Mouse (Mus musculus): Measurements from ENCODE around the gene Eci3. TPM values are rescaled to one million over a fixed set of nuclear protein-coding genes. Genes with fewer than 3 reads are reported as not detected.
"Not testable (repeated sequence)": the region's sequence is repeated elsewhere in the genome, so short reads cannot be mapped to it uniquely, and the experiment has no call there.

Eci3 gene
- polyA plus RNA-seq, 1 experiment from 2014 or later, result 0.88 TPM

GRCm38 (mm10) chr13:34978635-34979034 lies 15.0 kb upstream of the Eci3 start:
- H3K4me1 ChIP-seq (ENCODE audit: control insufficient read depth, insufficient read depth, low read length); H3K4me3 ChIP-seq (ENCODE audit: low read depth, low read length); H3K4me2 ChIP-seq (ENCODE audit: low read depth, low read length); ATAC-seq (replicated peaks; ENCODE audit: insufficient number of reproducible peaks, low FRiP score, low TSS enrichment, low read depth); H3K36me3 ChIP-seq (replicated peaks; ENCODE audit: control insufficient read depth, insufficient read depth, low read depth, low read length); H3K9ac ChIP-seq (replicated peaks; ENCODE audit: low read length); H3K27me3 ChIP-seq (ENCODE audit: control insufficient read depth, insufficient read depth, low read length); H3K9me3 ChIP-seq (replicated peaks; ENCODE audit: control insufficient read depth, low read length); DNase-seq (ENCODE audit: low spot score); H3K27ac ChIP-seq (replicated peaks; ENCODE audit: low read depth, low read length): not testable (repeated sequence)
- 70% methylated on average over 5 of the region's 5 CpGs for WGBS

GRCm38 (mm10) chr13:34977410-34977809 lies 13.8 kb upstream of the Eci3 start:
- Histone ChIP-seq H3K9ac (replicated peaks; ENCODE audit: low read length) (no peak overlapping the region), H3K4me1 (ENCODE audit: control insufficient read depth, insufficient read depth, low read length) (no peaks in the 10 kb centered on the region), H3K4me2 (ENCODE audit: low read depth, low read length) (no peak overlapping the region), H3K27me3 (ENCODE audit: control insufficient read depth, insufficient read depth, low read length) (no peaks in the 10 kb centered on the region), H3K9me3 (replicated peaks; ENCODE audit: control insufficient read depth, low read length) (no peaks in the 10 kb centered on the region), H3K4me3 (ENCODE audit: low read depth, low read length) (no peak overlapping the region), H3K36me3 (replicated peaks; ENCODE audit: control insufficient read depth, insufficient read depth, low read depth, low read length) (peaks cover 2% of the 10 kb centered on the region), H3K27ac (replicated peaks; ENCODE audit: low read depth, low read length) (no peak overlapping the region)
- WGBS, result 89% methylated on average over 3 of the region's 3 CpGs
- ATAC-seq (replicated peaks; ENCODE audit: insufficient number of reproducible peaks, low FRiP score, low TSS enrichment, low read depth), result no peak
- no peak for DNase-seq (ENCODE audit: low spot score)

GRCm38 (mm10) chr13:34976116-34976515 lies 12.5 kb upstream of the Eci3 start:
- no peak overlapping the region for H3K4me2 ChIP-seq (ENCODE audit: low read depth, low read length)
- no peaks in the 10 kb centered on the region for H3K27me3 ChIP-seq (ENCODE audit: control insufficient read depth, insufficient read depth, low read length)
- H3K36me3 ChIP-seq (replicated peaks; ENCODE audit: control insufficient read depth, insufficient read depth, low read depth, low read length), result peaks cover 2% of the 10 kb centered on the region
- no peaks in the 10 kb centered on the region for H3K9me3 ChIP-seq (replicated peaks; ENCODE audit: control insufficient read depth, low read length)
- no peak overlapping the region for H3K27ac ChIP-seq (replicated peaks; ENCODE audit: low read depth, low read length)
- ATAC-seq (replicated peaks; ENCODE audit: insufficient number of reproducible peaks, low FRiP score, low TSS enrichment, low read depth) (no peak), DNase-seq (ENCODE audit: low spot score) (no peak)
- no peak overlapping the region for H3K9ac ChIP-seq (replicated peaks; ENCODE audit: low read length)
- WGBS, result 96% methylated on average over 4 of the region's 4 CpGs
- no peaks in the 10 kb centered on the region for H3K4me1 ChIP-seq (ENCODE audit: control insufficient read depth, insufficient read depth, low read length)
- H3K4me3 ChIP-seq (ENCODE audit: low read depth, low read length), result no peak overlapping the region

GRCm38 (mm10) chr13:34973770-34974169 lies 10.2 kb upstream of the Eci3 start:
- Histone ChIP-seq H3K36me3 (replicated peaks; ENCODE audit: control insufficient read depth, insufficient read depth, low read depth, low read length) (peaks cover 2% of the 10 kb centered on the region; the same call in 1 of the 2 replicates), H3K27ac (replicated peaks; ENCODE audit: low read depth, low read length) (no peak overlapping the region), H3K4me3 (ENCODE audit: low read depth, low read length) (no peak overlapping the region), H3K4me1 (ENCODE audit: control insufficient read depth, insufficient read depth, low read length) (no peaks in the 10 kb centered on the region), H3K9me3 (replicated peaks; ENCODE audit: control insufficient read depth, low read length) (no peaks in the 10 kb centered on the region), H3K4me2 (ENCODE audit: low read depth, low read length) (no peak overlapping the region), H3K9ac (replicated peaks; ENCODE audit: low read length) (no peak overlapping the region), H3K27me3 (ENCODE audit: control insufficient read depth, insufficient read depth, low read length) (no peaks in the 10 kb centered on the region)
- DNase-seq (ENCODE audit: low spot score), result peak; percentile 6
- WGBS, result 40% methylated on average over 1 of the region's 1 CpGs
- ATAC-seq (replicated peaks; ENCODE audit: insufficient number of reproducible peaks, low FRiP score, low TSS enrichment, low read depth), result no peak

GRCm38 (mm10) chr13:34973149-34973548 lies 9.5 kb upstream of the Eci3 start:
- Histone ChIP-seq H3K36me3 (replicated peaks; ENCODE audit: control insufficient read depth, insufficient read depth, low read depth, low read length) (0 out of 2 replicates have a peak, but pooled peaks cover 1% of the 10 kb centered on the region), H3K27ac (replicated peaks; ENCODE audit: low read depth, low read length) (no peak overlapping the region), H3K9ac (replicated peaks; ENCODE audit: low read length) (no peak overlapping the region), H3K4me3 (ENCODE audit: low read depth, low read length) (no peak overlapping the region), H3K4me2 (ENCODE audit: low read depth, low read length) (no peak overlapping the region), H3K27me3 (ENCODE audit: control insufficient read depth, insufficient read depth, low read length) (no peaks in the 10 kb centered on the region), H3K4me1 (ENCODE audit: control insufficient read depth, insufficient read depth, low read length) (no peaks in the 10 kb centered on the region), H3K9me3 (replicated peaks; ENCODE audit: control insufficient read depth, low read length) (no peaks in the 10 kb centered on the region)
- DNase-seq (ENCODE audit: low spot score) (peak; percentile 53), ATAC-seq (replicated peaks; ENCODE audit: insufficient number of reproducible peaks, low FRiP score, low TSS enrichment, low read depth) (no peak)
- 53% methylated on average over 1 of the region's 1 CpGs for WGBS

DNA sequence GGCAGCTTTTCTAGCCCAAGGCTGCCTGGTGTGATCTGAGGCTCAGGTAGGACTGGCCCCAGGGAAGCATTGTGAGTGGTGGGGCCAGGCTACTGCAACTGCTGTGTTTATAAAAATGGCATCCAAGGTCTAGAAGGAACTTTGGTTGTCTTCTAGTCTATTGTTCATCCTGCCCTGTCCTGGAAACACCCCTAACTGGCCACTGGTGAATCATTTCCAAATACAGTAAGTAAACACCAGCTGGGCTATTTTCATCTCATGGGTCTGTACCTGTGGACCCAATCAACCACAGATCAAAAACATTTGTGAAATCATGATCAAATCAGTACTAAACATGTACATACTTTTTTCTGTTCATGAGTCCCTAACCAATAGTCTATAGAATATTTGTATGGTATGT lies 8.8 kb upstream of the Eci3 start:
- H3K4me3 ChIP-seq (ENCODE audit: low read depth, low read length), result not testable (repeated sequence)

DNA sequence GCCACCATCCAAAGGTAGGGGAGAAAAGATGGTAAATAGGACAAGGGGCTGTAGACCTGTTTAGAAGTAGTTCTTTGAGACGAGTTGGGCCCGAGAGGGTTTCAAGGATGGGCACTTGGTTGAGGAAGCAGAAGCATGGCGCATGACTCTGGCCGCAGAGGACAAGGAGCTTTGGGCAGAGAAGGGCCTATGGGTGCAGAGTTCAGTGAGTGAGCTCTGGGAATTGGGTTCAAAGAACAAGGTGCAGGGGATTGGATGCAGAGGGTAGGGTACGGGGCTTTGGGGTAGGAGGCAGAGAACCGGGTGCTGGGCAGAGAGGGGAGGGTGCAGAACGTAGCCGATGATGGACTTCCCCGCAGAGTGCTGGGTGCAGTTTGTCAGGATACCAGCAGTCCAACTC lies 2.0 kb upstream of the Eci3 start:
- not testable (repeated sequence) for H3K4me1 ChIP-seq (ENCODE audit: control insufficient read depth, insufficient read depth, low read length); ATAC-seq (replicated peaks; ENCODE audit: insufficient number of reproducible peaks, low FRiP score, low TSS enrichment, low read depth); DNase-seq (ENCODE audit: low spot score); H3K9me3 ChIP-seq (replicated peaks; ENCODE audit: control insufficient read depth, low read length); H3K4me2 ChIP-seq (ENCODE audit: low read depth, low read length); H3K9ac ChIP-seq (replicated peaks; ENCODE audit: low read length); H3K4me3 ChIP-seq (ENCODE audit: low read depth, low read length); H3K36me3 ChIP-seq (replicated peaks; ENCODE audit: control insufficient read depth, insufficient read depth, low read depth, low read length); H3K27ac ChIP-seq (replicated peaks; ENCODE audit: low read depth, low read length); H3K27me3 ChIP-seq (ENCODE audit: control insufficient read depth, insufficient read depth, low read length)
- 69% methylated on average over 9 of the region's 9 CpGs for whole genome bisulfite sequencing

More for the DNA sequence above, 8.8 kb upstream of the Eci3 start:
- not testable (repeated sequence) for H3K27ac ChIP-seq (replicated peaks; ENCODE audit: low read depth, low read length); ATAC-seq (replicated peaks; ENCODE audit: insufficient number of reproducible peaks, low FRiP score, low TSS enrichment, low read depth); DNase-seq (ENCODE audit: low spot score); H3K36me3 ChIP-seq (replicated peaks; ENCODE audit: control insufficient read depth, insufficient read depth, low read depth, low read length); H3K27me3 ChIP-seq (ENCODE audit: control insufficient read depth, insufficient read depth, low read length); H3K9me3 ChIP-seq (replicated peaks; ENCODE audit: control insufficient read depth, low read length); H3K9ac ChIP-seq (replicated peaks; ENCODE audit: low read length); H3K4me2 ChIP-seq (ENCODE audit: low read depth, low read length); H3K4me1 ChIP-seq (ENCODE audit: control insufficient read depth, insufficient read depth, low read length)

DNA sequence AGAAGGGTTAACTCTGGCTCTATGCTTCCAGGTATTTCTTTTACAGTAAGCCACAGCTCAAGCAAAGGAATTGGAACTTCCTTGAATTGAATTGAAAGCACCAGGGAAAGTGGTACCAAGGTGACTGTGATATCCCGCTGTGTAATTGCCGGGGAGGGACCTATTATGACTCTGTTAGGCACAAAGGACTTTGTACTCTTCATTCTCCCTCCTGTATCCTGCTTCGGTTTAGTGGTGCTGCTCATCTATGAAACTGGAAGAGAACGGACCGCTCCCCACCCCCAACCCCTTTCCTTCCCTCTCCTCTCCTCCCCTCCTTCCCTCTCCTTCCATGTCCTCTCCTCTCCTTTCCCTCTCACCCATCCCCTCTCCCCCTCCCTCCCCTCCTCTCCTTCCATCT lies 1.3 kb upstream of the Eci3 start:
- Histone ChIP-seq H3K36me3 (replicated peaks; ENCODE audit: control insufficient read depth, insufficient read depth, low read depth, low read length) (no peaks in the 10 kb centered on the region), H3K4me1 (ENCODE audit: control insufficient read depth, insufficient read depth, low read length) (no peaks in the 10 kb centered on the region), H3K4me2 (ENCODE audit: low read depth, low read length) (peak overlapping the region; percentile 74), H3K9me3 (replicated peaks; ENCODE audit: control insufficient read depth, low read length) (no peaks in the 10 kb centered on the region), H3K27ac (replicated peaks; ENCODE audit: low read depth, low read length) (no peak overlapping the region), H3K9ac (replicated peaks; ENCODE audit: low read length) (no peak overlapping the region), H3K27me3 (ENCODE audit: control insufficient read depth, insufficient read depth, low read length) (peaks cover 8% of the 10 kb centered on the region), H3K4me3 (ENCODE audit: low read depth, low read length) (no peak overlapping the region)
- ATAC-seq (replicated peaks; ENCODE audit: insufficient number of reproducible peaks, low FRiP score, low TSS enrichment, low read depth) (no peak), DNase-seq (ENCODE audit: low spot score) (no peak)
- WGBS, result 10% methylated on average over 5 of the region's 5 CpGs

All from embryonic facial prominence, embryonic 11.5 days (tissue).